Mouse (Mus musculus): ENCODE measurements around the gene Arf3. TPM values are rescaled to one million over a fixed set of nuclear protein-coding genes. Genes with fewer than 3 reads are reported as not detected.
A peak's percentile ranks its signal among the peaks of the same experiment; 100 is the strongest.

Gene Arf3
- total and polyA plus RNA-seq, 3 experiments: 37.4 to 239 (median 140) TPM

GRCm38 (mm10) chr15:98728366-98728765 is 34.6 kb downstream of the Arf3 start:
- no peak for TF ChIP-seq USF1 (IDR thresholded peaks at IDR 0.05; ENCODE audit: low read depth, low read length)
- TF ChIP-seq USF2 (IDR thresholded peaks at IDR 0.05; ENCODE audit: borderline replicate concordance in 1 of 2, insufficient read depth in 1 of 2, low read depth in 1 of 2, low read length in 2 of 2): no peak
- no peak for TF ChIP-seq UBTF (IDR thresholded peaks at IDR 0.05; ENCODE audit: borderline replicate concordance, insufficient read depth, low read depth, low read length)
- TF ChIP-seq MAFK (IDR thresholded peaks at IDR 0.05; ENCODE audit: borderline replicate concordance, low read depth, low read length): no peak
- TF ChIP-seq POLR2AphosphoS2 (IDR thresholded peaks at IDR 0.05; ENCODE audit: low read length): no peak
- no peak for TF ChIP-seq POLR2A (IDR thresholded peaks at IDR 0.05; ENCODE audit: control insufficient read depth in 1 of 2, insufficient read depth in 1 of 2, low read depth in 1 of 2, low read length in 2 of 2, poor library complexity in 1 of 2)
- no peak for TF ChIP-seq TCF12 (IDR thresholded peaks at IDR 0.05; ENCODE audit: low read depth, low read length)
- no peak for TF ChIP-seq TAL1 (IDR thresholded peaks at IDR 0.05; ENCODE audit: low read length)
- no peak for TF ChIP-seq MAX (IDR thresholded peaks at IDR 0.05; ENCODE audit: low read length)
- TF ChIP-seq MXI1 (IDR thresholded peaks at IDR 0.05; ENCODE audit: low read depth, low read length): no peak
- no peak for TF ChIP-seq HCFC1 (IDR thresholded peaks at IDR 0.05; ENCODE audit: low read depth, low read length)
- no peak for TF ChIP-seq BHLHE40 (IDR thresholded peaks at IDR 0.05; ENCODE audit: borderline replicate concordance, low read depth, low read length)
- no peak for TF ChIP-seq MYB (IDR thresholded peaks at IDR 0.05; ENCODE audit: low read depth, low read length)
- peaks cover 0 to 6% of the 10 kb centered on the region in 2 experiments; a peak in 2 of 4 replicates for H3K36me3 ChIP-seq (ENCODE audit: control insufficient read depth in 1 of 2, insufficient read depth in 2 of 2, low read length in 2 of 2)
- no peaks in the 10 kb centered on the region for H3K9me3 ChIP-seq (replicated peaks; ENCODE audit: insufficient read depth, low read length)
- no peak overlapping the region for H3K27ac ChIP-seq (ENCODE audit: control insufficient read depth, low read depth, low read length)
- H3K4me3 ChIP-seq (ENCODE audit: control insufficient read depth in 1 of 2, insufficient read depth in 1 of 2, low read depth in 2 of 2, low read length in 2 of 2): peak overlapping the region; percentile 78 to 86
- DNase-seq (ENCODE audit: low read depth, low spot score): no peak
- H3K4me1 ChIP-seq (ENCODE audit: control insufficient read depth in 1 of 2, insufficient read depth in 2 of 2, low read length in 2 of 2): peaks cover 6 to 24% of the 10 kb centered on the region in 2 experiments
- H3K9ac ChIP-seq (ENCODE audit: control insufficient read depth, low read depth, low read length, poor library complexity, severe bottlenecking): no peak overlapping the region
- H3K27me3 ChIP-seq (ENCODE audit: control insufficient read depth in 1 of 2, insufficient read depth in 2 of 2, low read length in 2 of 2): no peaks in the 10 kb centered on the region
- H3K79me2 ChIP-seq (ENCODE audit: control insufficient read depth, insufficient read depth, low read length, poor library complexity): peaks cover 11% of the 10 kb centered on the region

- peak within 1 kb of the TSS; percentile 71 for H3K9ac ChIP-seq (ENCODE audit: control insufficient read depth, low read depth, low read length, poor library complexity, severe bottlenecking)
- no peaks in the 10 kb centered on the region for H3K27me3 ChIP-seq (ENCODE audit: control insufficient read depth in 1 of 2, insufficient read depth in 2 of 2, low read length in 2 of 2)
- H3K4me3 ChIP-seq (ENCODE audit: control insufficient read depth in 1 of 2, insufficient read depth in 1 of 2, low read depth in 2 of 2, low read length in 2 of 2): peak within 1 kb of the TSS; percentile 78 to 86
- H3K36me3 ChIP-seq (ENCODE audit: control insufficient read depth in 1 of 2, insufficient read depth in 2 of 2, low read length in 2 of 2): peaks cover 0 to under 1% of the 10 kb centered on the region in 2 experiments; a peak in 2 of 4 replicates
- peak within 1 kb of the TSS; percentile 2; the same call in 1 of the 2 replicates for H3K27ac ChIP-seq (ENCODE audit: control insufficient read depth, low read depth, low read length)
- peaks cover 11% of the 10 kb centered on the region for H3K79me2 ChIP-seq (ENCODE audit: control insufficient read depth, insufficient read depth, low read length, poor library complexity)
- peaks cover 0 to 18% of the 10 kb centered on the region in 2 experiments; a peak in 3 of 4 replicates for H3K4me1 ChIP-seq (ENCODE audit: control insufficient read depth in 1 of 2, insufficient read depth in 2 of 2, low read length in 2 of 2)
- DNase-seq (ENCODE audit: low read depth, low spot score): peak; percentile 88
- H3K9me3 ChIP-seq (replicated peaks; ENCODE audit: insufficient read depth, low read length): no peaks in the 10 kb centered on the region
- TF ChIP-seq ZKSCAN1 (IDR thresholded peaks at IDR 0.05; ENCODE audit: low read depth, low read length): no peak
- TF ChIP-seq GABPA (IDR thresholded peaks at IDR 0.05; ENCODE audit: low read depth, low read length): no peak
- TF ChIP-seq CTCF (IDR thresholded peaks at IDR 0.05 in 2 of 3, conservative IDR thresholded peaks at IDR 0.05 in 1 of 3; ENCODE audit: control insufficient read depth in 1 of 3, insufficient read depth in 1 of 3, low read depth in 2 of 3, low read length in 3 of 3, poor library complexity in 1 of 3, severe bottlenecking in 1 of 3): no peak
- no peak for TF ChIP-seq ETS1 (IDR thresholded peaks at IDR 0.05; ENCODE audit: low read depth, low read length)
- TF ChIP-seq NRF1 (IDR thresholded peaks at IDR 0.05; ENCODE audit: insufficient read depth, low read depth, low read length, poor library complexity, severe bottlenecking): no peak
- TF ChIP-seq E2F4 (IDR thresholded peaks at IDR 0.05; ENCODE audit: borderline replicate concordance, low read depth, low read length): no peak
- no peak for TF ChIP-seq MYB (IDR thresholded peaks at IDR 0.05; ENCODE audit: low read depth, low read length)
- peak; percentile 13; the same call in 1 of the 2 replicates for TF ChIP-seq TCF12 (IDR thresholded peaks at IDR 0.05; ENCODE audit: low read depth, low read length)
- 0 out of 4 replicates have a peak, but pooled peaks of 1 of the 2 experiments have one; percentile 40 for TF ChIP-seq USF2 (IDR thresholded peaks at IDR 0.05; ENCODE audit: borderline replicate concordance in 1 of 2, insufficient read depth in 1 of 2, low read depth in 1 of 2, low read length in 2 of 2)
- TF ChIP-seq MYC (IDR thresholded peaks at IDR 0.05; ENCODE audit: low read depth, low read length): peak; percentile 98
- TF ChIP-seq ZMIZ1 (IDR thresholded peaks at IDR 0.05; ENCODE audit: low read depth, low read length): peak; percentile 63; the same call in 1 of the 2 replicates
- no peak for TF ChIP-seq TAL1 (IDR thresholded peaks at IDR 0.05; ENCODE audit: low read length)
- no peak for TF ChIP-seq RAD21 (IDR thresholded peaks at IDR 0.05; ENCODE audit: low read depth, low read length)
- peak; percentile 33; the same call in 1 of the 2 replicates for TF ChIP-seq BHLHE40 (IDR thresholded peaks at IDR 0.05; ENCODE audit: borderline replicate concordance, low read depth, low read length)
- no peak for TF ChIP-seq MAFK (IDR thresholded peaks at IDR 0.05; ENCODE audit: borderline replicate concordance, low read depth, low read length)
- no peak for TF ChIP-seq RCOR1 (IDR thresholded peaks at IDR 0.05; ENCODE audit: low read depth, low read length)
- peak; percentile 28; the same call in 1 of the 2 replicates for TF ChIP-seq ELF1 (IDR thresholded peaks at IDR 0.05; ENCODE audit: low read depth, low read length)
- no peak for TF ChIP-seq ZNF384 (IDR thresholded peaks at IDR 0.05; ENCODE audit: low read depth, low read length)
- TF ChIP-seq KAT2A (conservative IDR thresholded peaks at IDR 0.05; ENCODE audit: low read depth, low read length): no peak
- no peak for TF ChIP-seq UBTF (IDR thresholded peaks at IDR 0.05; ENCODE audit: borderline replicate concordance, insufficient read depth, low read depth, low read length)
- peak; percentile 93 for TF ChIP-seq SIN3A (IDR thresholded peaks at IDR 0.05; ENCODE audit: low read length)
These were observed 35.3 kb downstream of the Arf3 start, which contains the start of gene Fkbp11 for GRCm38 (mm10) chr15:98727443-98728321. Gene Fkbp11, minus strand, starts transcription at chr15:98728198.

All from MEL (cell line).